Mouse (Mus musculus) intestine, embryonic 15.5 days (tissue): ENCODE measurements at regions not wholly inside any gene's neighbourhood (a gene's known extent, or its start where the extent isn't known, plus 50 kb on each side); places are given as distances from the start of the nearest gene placed in this dataset.

Experiments
- ATAC-seq: fragments of 200-750 bp; cut with Nextera tagmentation; 2 replicates; pipeline ENCODE4 v1.8.0; 2017; ENCODE audit warnings: moderate TSS enrichment, moderate library complexity
- H3K27ac ChIP-seq: fragments of 300-500 bp; sonication (generic); 2 replicates; pipeline ENCODE4 v1.5.1; 2015; ENCODE audit warnings: mild to moderate bottlenecking, inconsistent platforms
- H3K27me3 ChIP-seq: fragments of 300-500 bp; sonication (generic); replicated peaks from 2 replicates; pipeline ENCODE4 v1.6.1; 2015; ENCODE audit warnings: inconsistent platforms
- H3K36me3 ChIP-seq: fragments of 300-500 bp; sonication (generic); 2 replicates; pipeline ENCODE4 v1.6.1; 2015; ENCODE audit warnings: inconsistent platforms
- H3K4me1 ChIP-seq: fragments of 300-500 bp; sonication (generic); replicated peaks from 2 replicates; pipeline ENCODE4 v1.6.1; 2015; ENCODE audit warnings: inconsistent platforms
- H3K4me2 ChIP-seq: fragments of 300-500 bp; sonication (generic); replicated peaks from 2 replicates; pipeline ENCODE4 v1.6.1; 2015; ENCODE audit warnings: mild to moderate bottlenecking, inconsistent platforms
- H3K4me3 ChIP-seq: fragments of 300-500 bp; sonication (generic); replicated peaks from 2 replicates; pipeline ENCODE4 v1.5.1; 2015; ENCODE audit warnings: inconsistent platforms
- H3K9ac ChIP-seq: fragments of 300-500 bp; sonication (generic); 2 replicates; pipeline ENCODE4 v1.6.1; 2015; ENCODE audit warnings: inconsistent platforms
- H3K9me3 ChIP-seq: fragments of 300-500 bp; sonication (generic); 2 replicates; pipeline ENCODE4 v1.6.1; 2016; ENCODE audit warnings: inconsistent platforms
- WGBS: fragments of 180-500 bp; shearing (Covaris S2); methylation state at CpG from one replicate; pipeline ENCODE4 v1.1.7; 2015; 5-methylcytosine and 5-hydroxymethylcytosine counted together

DNA sequence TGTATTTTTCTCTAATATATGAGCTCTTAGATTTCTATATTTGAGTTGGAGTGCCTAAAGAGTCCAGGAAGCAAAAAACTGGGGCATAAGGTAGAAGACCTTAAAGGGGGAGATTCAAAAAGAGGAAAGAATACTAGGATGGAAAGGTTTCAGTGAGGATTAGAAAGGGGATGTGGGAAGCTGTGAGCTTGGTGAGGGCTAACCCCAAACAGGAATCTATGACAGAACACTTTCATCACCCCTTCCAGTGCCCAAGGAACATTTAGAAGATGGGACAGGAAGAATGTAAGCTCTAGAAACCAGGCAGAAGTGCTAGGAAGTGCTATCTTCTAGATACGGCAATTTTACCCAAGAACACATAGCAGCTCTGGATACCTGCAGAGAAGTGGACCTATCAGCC, 166.5 kb upstream of the Agr3 start:
- Histone ChIP-seq H3K9ac (no peak overlapping the region), H3K36me3 (no peaks in the 10 kb centered on the region), H3K27me3 (no peaks in the 10 kb centered on the region), H3K4me1 (no peaks in the 10 kb centered on the region), H3K4me3 (no peak overlapping the region), H3K27ac (no peak overlapping the region), H3K9me3 (no peaks in the 10 kb centered on the region), H3K4me2 (no peak overlapping the region)
- ATAC-seq: no peak
- 88% methylated on average over 1 of the region's 1 CpGs for WGBS

DNA sequence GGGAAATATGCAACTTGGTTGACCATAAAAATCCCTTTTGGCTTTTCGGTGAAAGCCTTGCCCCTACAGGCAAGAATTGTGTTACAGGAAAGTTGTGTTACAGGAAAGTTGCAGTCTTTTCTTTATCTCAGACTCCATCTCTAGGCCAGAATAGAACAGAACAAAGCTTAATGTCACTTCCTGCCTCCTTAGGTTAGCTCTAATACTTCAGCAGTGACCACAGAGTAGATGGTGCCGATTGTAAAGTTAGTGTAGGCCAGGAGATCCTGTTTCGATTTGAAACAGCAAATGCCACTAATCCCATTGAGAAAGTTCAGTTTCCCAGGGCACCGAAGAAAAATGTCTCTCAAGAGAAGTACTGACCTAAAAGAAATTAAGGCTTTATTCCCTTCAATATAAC, 170.3 kb upstream of the Agr3 start:
- H3K9me3 ChIP-seq: no peaks in the 10 kb centered on the region
- no peak overlapping the region for H3K27ac ChIP-seq
- H3K4me1 ChIP-seq: no peaks in the 10 kb centered on the region
- H3K9ac ChIP-seq: no peak overlapping the region
- H3K4me2 ChIP-seq: no peak overlapping the region
- WGBS: 84% methylated on average over 4 of the region's 4 CpGs
- no peak for ATAC-seq
- no peak overlapping the region for H3K4me3 ChIP-seq
- H3K36me3 ChIP-seq: no peaks in the 10 kb centered on the region
- no peaks in the 10 kb centered on the region for H3K27me3 ChIP-seq

DNA sequence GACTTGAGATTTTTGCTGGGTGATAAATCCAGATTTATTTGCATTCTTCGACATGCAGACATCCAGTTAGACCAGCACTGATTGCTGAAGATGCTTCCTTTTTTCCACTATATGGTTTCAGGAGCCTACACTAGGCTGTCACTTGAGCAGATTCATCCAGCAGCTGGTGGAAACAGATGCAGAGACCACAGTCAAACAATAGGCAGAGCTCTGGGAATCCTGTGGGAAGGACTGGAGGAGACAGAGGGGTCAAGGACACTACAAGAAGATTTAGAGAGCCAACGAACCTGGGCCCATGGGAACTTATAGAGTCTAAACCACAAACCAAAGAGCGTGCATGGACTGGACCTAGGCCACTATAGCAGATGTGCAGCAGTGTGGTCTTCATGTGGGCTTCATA, 177.4 kb upstream of the Agr3 start:
- H3K4me3 ChIP-seq: no peak overlapping the region
- H3K9ac ChIP-seq: no peak overlapping the region
- ATAC-seq: no peak
- H3K36me3 ChIP-seq: no peaks in the 10 kb centered on the region
- H3K4me2 ChIP-seq: no peak overlapping the region
- H3K4me1 ChIP-seq: no peaks in the 10 kb centered on the region
- H3K27ac ChIP-seq: no peak overlapping the region
- no peaks in the 10 kb centered on the region for H3K9me3 ChIP-seq
- no peaks in the 10 kb centered on the region for H3K27me3 ChIP-seq
- 69% methylated on average over 3 of the region's 3 CpGs for WGBS

DNA sequence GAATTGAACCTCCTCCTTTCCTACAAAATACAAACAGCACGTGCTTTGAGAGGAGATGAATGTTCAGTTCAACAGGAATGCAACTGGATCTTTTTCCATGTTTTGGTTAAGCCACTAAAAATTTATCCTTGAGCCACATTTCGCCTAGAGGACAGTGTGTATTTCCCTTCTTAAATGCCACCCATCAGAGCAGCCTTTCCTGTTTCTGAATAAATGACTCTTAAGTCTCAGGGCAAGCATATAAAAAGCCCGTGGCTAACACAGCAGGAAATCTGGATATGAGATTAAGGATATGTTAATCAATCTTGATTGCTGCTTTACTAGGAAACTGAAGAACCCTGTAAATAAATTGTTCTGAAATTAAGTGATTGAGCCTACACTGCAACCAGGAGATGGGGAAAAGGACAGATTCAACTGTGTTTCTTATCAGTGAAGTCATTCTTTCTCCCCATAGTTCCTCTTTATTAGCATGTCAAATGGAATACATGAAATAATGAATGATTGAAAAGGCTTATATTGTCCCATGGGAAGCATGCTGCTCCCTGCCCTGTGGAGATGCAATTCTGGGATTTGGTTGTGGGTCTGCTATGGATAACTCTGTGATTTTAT, 178.6 kb upstream of the Agr3 start:
- no peak for ATAC-seq
- no peaks in the 10 kb centered on the region for H3K9me3 ChIP-seq
- H3K27me3 ChIP-seq: no peaks in the 10 kb centered on the region
- H3K4me3 ChIP-seq: no peak overlapping the region
- H3K9ac ChIP-seq: no peak overlapping the region
- WGBS: 51% methylated on average over 3 of the region's 3 CpGs
- H3K4me2 ChIP-seq: no peak overlapping the region
- no peaks in the 10 kb centered on the region for H3K36me3 ChIP-seq
- no peaks in the 10 kb centered on the region for H3K4me1 ChIP-seq
- no peak overlapping the region for H3K27ac ChIP-seq

DNA sequence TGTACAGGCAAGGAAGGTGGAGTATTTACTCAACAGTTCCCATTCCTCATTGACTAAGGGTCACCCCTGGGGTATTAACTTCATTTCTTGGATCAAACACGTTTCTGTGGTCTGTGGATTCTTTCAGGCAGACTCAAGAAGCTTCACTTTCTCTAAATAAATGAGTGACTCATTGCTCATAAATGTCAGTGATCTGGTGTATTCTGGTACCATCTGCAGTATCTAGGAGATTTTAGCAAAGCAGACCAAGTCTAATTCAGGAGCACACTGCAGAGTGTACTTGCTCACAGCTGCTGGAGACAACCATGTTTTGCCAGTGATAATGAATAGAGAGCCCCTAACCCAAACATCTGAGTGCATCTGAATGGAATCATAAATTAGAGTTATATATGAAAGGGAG, 182.7 kb upstream of the Agr3 start:
- H3K36me3 ChIP-seq: no peaks in the 10 kb centered on the region
- H3K9me3 ChIP-seq: no peaks in the 10 kb centered on the region
- WGBS: 16% methylated on average over 1 of the region's 1 CpGs
- H3K4me2 ChIP-seq: no peak overlapping the region
- no peak overlapping the region for H3K4me3 ChIP-seq
- no peak for ATAC-seq
- H3K27ac ChIP-seq: no peak overlapping the region
- no peaks in the 10 kb centered on the region for H3K27me3 ChIP-seq
- no peak overlapping the region for H3K9ac ChIP-seq
- no peaks in the 10 kb centered on the region for H3K4me1 ChIP-seq

DNA sequence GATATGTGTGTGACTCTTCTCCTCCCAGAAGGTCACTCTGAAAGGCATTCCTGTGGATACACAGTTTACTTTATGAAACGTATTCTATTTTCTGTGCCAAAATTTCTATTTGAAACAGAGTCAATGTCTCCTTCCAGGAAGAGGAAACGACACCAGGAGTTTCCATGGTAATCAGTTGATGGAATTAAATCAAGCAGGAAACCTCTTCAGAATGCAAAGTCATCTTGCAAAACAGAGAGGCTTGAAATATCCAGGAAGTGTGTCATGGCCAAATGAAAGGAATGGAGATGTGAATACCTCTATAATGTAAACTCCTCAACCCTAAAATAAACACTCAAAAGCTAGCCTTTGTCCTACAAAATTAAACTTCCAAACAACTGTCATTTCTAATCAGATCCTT, 189.0 kb upstream of the Agr3 start:
- H3K4me3 ChIP-seq: no peak overlapping the region
- no peak overlapping the region for H3K4me2 ChIP-seq
- H3K4me1 ChIP-seq: no peaks in the 10 kb centered on the region
- no peak for ATAC-seq
- WGBS: 27% methylated on average over 2 of the region's 2 CpGs
- no peak overlapping the region for H3K27ac ChIP-seq
- H3K27me3 ChIP-seq: no peaks in the 10 kb centered on the region
- H3K36me3 ChIP-seq: no peaks in the 10 kb centered on the region
- H3K9ac ChIP-seq: no peak overlapping the region
- H3K9me3 ChIP-seq: no peaks in the 10 kb centered on the region

DNA sequence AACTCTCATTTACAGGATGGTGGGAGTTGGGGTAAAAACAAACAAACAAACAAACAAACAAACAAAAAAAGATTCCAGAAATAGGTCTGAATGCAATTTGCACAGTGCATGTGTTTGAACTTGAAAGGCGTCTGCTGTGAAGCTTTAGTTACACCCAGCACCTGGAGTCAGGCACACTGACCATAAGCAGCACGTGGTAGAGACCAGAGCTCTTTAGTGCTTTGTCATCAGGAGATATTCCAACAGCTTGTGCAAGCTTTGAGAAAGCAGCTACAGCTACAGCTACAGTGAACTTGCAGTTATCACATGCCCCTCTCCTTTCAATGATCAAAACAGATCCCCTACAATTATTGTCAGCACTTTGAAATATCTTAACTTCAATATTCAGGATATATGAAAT, 190.4 kb upstream of the Agr3 start:
- no peak overlapping the region for H3K27ac ChIP-seq
- H3K36me3 ChIP-seq: no peaks in the 10 kb centered on the region
- H3K27me3 ChIP-seq: no peaks in the 10 kb centered on the region
- H3K4me3 ChIP-seq: no peak overlapping the region
- H3K9me3 ChIP-seq: no peaks in the 10 kb centered on the region
- no peak for ATAC-seq
- no peak overlapping the region for H3K9ac ChIP-seq
- no peak overlapping the region for H3K4me2 ChIP-seq
- H3K4me1 ChIP-seq: no peaks in the 10 kb centered on the region
- 58% methylated on average over 2 of the region's 2 CpGs for WGBS

DNA sequence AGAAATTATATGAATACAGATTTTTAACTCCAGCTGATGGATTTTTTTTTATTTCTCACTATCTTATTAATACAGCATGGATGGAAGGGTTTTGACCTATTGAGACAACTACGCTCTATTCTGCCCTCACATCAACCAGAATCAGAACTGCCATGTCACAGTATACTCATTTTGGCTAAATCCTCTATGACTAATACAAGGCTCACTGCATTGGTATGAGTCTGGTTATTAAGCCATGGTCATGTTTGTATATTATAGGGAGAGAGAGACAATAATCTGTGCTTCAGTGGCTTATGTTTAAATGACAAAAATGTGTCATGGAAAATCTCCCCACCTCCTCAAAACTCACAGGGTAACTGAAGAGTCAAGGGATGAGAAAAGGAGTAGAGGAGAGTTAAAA, 191.0 kb upstream of the Agr3 start:
- no peak for ATAC-seq
- no peaks in the 10 kb centered on the region for H3K4me1 ChIP-seq
- WGBS: 93% methylated on average over 1 of the region's 1 CpGs

DNA sequence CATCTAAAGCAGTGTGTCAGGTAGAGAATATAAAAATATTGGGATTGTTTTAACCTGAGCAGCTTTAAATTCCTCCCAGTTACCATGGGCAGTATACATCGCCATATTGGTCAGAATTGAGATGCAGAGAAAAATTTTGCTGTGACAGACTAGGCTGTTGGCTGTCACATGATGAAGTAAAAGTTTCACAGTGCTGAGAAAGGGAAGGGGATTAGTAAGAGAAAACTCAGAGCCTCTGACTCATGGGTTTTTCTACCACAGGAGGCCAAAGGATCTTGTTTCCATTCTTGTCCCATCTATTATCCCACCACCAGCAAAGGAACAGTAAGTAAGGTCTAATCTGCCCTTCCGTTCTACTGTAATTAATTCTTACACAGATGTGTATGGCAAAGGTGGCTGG, 191.8 kb upstream of the Agr3 start:
- Histone ChIP-seq H3K9ac (no peak overlapping the region), H3K27me3 (no peaks in the 10 kb centered on the region), H3K4me2 (no peak overlapping the region), H3K9me3 (no peaks in the 10 kb centered on the region), H3K4me3 (no peak overlapping the region), H3K27ac (no peak overlapping the region), H3K4me1 (no peaks in the 10 kb centered on the region), H3K36me3 (no peaks in the 10 kb centered on the region)
- no peak for ATAC-seq
- WGBS: 90% methylated on average over 2 of the region's 2 CpGs

More for the DNA sequence above, 191.0 kb upstream of the Agr3 start:
- no peaks in the 10 kb centered on the region for H3K27me3 ChIP-seq
- no peak overlapping the region for H3K9ac ChIP-seq
- H3K4me2 ChIP-seq: no peak overlapping the region
- no peak overlapping the region for H3K27ac ChIP-seq
- no peaks in the 10 kb centered on the region for H3K9me3 ChIP-seq
- H3K4me3 ChIP-seq: no peak overlapping the region
- H3K36me3 ChIP-seq: no peaks in the 10 kb centered on the region

DNA sequence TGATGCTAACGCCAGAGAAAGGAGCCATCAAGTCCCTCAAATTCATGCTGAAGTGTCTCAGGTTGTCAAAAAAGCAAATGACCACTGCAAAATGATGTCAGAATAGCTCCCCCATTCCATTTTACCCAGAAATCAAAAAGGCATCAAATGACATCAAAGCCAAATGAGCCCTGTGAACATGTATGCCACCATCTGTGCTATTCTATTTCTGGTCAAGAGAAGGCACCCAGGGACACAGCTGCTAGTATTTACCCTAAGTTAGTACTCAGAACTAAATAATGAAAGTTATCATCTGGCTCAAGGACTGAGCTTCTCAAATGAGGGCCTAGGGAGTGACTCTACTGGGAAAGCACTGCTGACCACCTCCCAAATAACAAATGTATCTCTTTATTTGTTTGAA, 191.1 kb upstream of the Ahr start:
- WGBS: 81% methylated on average over 1 of the region's 1 CpGs
- no peak overlapping the region for H3K4me2 ChIP-seq

DNA sequence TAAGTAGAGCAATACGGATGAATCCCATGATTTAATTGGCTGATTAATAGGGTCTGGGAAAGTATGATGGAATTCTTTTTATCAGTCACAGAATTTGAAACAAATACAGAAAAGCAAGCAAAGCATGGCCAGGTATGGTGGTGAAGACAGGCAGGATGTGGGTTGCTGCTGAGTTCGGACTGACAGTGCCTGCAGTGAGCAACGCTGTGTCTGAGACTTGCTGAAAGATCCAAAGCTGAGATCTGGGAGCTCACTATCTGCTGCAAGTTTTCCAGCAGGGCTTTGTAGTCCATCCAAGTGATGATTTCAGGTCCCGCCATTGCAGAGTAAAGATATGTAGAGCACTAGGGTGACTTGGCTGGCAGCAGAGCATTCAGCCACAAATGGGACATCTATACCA, 189.3 kb upstream of the Ahr start:
- WGBS: 86% methylated on average over 4 of the region's 4 CpGs
- no peak for ATAC-seq
- H3K27me3 ChIP-seq: no peaks in the 10 kb centered on the region

More for the DNA sequence above, 191.1 kb upstream of the Ahr start:
- no peaks in the 10 kb centered on the region for H3K4me1 ChIP-seq
- H3K4me3 ChIP-seq: no peak overlapping the region
- H3K27ac ChIP-seq: no peak overlapping the region
- no peaks in the 10 kb centered on the region for H3K9me3 ChIP-seq
- H3K36me3 ChIP-seq: no peaks in the 10 kb centered on the region
- H3K27me3 ChIP-seq: no peaks in the 10 kb centered on the region
- ATAC-seq: no peak
- H3K9ac ChIP-seq: no peak overlapping the region

DNA sequence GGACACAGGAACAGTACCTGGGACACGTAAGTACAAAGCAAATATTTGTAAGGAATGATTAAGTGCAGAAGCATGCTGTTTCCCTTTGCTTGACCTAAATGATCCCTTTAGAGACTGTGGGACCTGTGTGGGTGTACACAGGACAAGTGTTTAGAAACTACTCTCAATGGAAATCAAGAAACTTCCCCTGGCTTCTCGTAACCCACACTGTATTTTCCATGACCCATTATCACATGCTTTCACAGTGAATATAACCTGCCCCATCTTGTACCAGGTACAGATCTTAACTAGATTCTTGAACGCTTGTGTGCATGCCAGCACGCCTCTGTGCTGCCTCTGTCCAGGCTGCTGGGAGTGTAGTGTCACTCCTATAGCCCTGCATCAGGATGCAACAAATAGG, 177.8 kb upstream of the Ahr start:
- no peaks in the 10 kb centered on the region for H3K27me3 ChIP-seq
- H3K4me3 ChIP-seq: no peak overlapping the region
- no peak overlapping the region for H3K27ac ChIP-seq
- H3K9ac ChIP-seq: no peak overlapping the region
- 72% methylated on average over 4 of the region's 4 CpGs for WGBS
- H3K36me3 ChIP-seq: no peaks in the 10 kb centered on the region
- H3K4me2 ChIP-seq: no peak overlapping the region
- ATAC-seq: peak; percentile 17; the same call in 1 of the 2 replicates
- no peaks in the 10 kb centered on the region for H3K9me3 ChIP-seq
- H3K4me1 ChIP-seq: no peaks in the 10 kb centered on the region

More for the DNA sequence above, 189.3 kb upstream of the Ahr start:
- H3K27ac ChIP-seq: no peak overlapping the region
- H3K9ac ChIP-seq: no peak overlapping the region
- no peaks in the 10 kb centered on the region for H3K4me1 ChIP-seq
- H3K9me3 ChIP-seq: no peaks in the 10 kb centered on the region
- no peak overlapping the region for H3K4me2 ChIP-seq
- H3K4me3 ChIP-seq: no peak overlapping the region
- H3K36me3 ChIP-seq: no peaks in the 10 kb centered on the region

DNA sequence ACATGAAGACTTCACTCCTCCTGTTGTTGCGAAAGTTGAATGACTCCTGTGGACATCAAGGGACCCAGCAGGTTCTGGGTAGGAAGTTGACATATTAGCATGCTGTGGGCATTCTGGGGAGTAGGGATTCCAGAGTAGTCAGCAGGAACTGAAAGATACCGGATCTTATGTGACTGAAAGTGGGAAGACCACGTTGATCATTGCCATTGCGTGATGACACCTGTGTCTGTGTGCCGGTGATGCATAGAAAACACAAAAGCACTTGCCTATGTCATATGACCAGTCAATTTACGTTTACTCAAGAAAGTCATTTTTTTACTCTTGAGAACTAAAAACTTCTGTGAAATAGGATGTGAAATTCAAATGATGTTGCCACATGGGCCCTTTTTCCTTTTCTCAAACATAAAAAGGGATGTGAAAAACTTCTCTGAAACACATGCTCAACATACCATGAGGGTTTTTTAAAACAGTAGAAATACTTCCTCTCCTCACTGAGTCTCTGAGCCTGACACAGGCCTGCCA, 176.8 kb upstream of the Ahr start:
- H3K9me3 ChIP-seq: no peaks in the 10 kb centered on the region
- H3K27me3 ChIP-seq: no peaks in the 10 kb centered on the region
- H3K4me3 ChIP-seq: no peak overlapping the region
- ATAC-seq: no peak
- H3K9ac ChIP-seq: no peak overlapping the region
- no peaks in the 10 kb centered on the region for H3K36me3 ChIP-seq
- no peak overlapping the region for H3K4me2 ChIP-seq
- H3K4me1 ChIP-seq: no peaks in the 10 kb centered on the region
- WGBS: 87% methylated on average over 6 of the region's 6 CpGs
- H3K27ac ChIP-seq: no peak overlapping the region
